Mouse (Mus musculus) heart, postnatal 0 days (tissue): Measurements from ENCODE around the gene Sfswap. TPM values are rescaled to one million over a fixed set of nuclear protein-coding genes. Genes with fewer than 3 reads are reported as not detected.

Experiments used
- ATAC-seq: fragments of 200-750 bp; cut with Nextera tagmentation; 2 replicates; pipeline ENCODE4 v1.8.0; 2017; ENCODE audit warnings: low read depth, moderate number of reproducible peaks, moderate library complexity; ENCODE audit not compliant: insufficient read depth
- DNase-seq: peaks from one replicate; pipeline ENCODE4 v3.0.0-alpha.2; 2016; ENCODE audit warnings: low spot score
- H3K27ac ChIP-seq: fragments of 300-500 bp; sonication (generic); 2 replicates; pipeline ENCODE4 v1.5.1; 2014; ENCODE audit warnings: low read depth, mild to moderate bottlenecking
- H3K27me3 ChIP-seq: fragments of 300-500 bp; sonication (generic); 2 replicates; pipeline ENCODE4 v1.6.1; 2014; ENCODE audit warnings: low read length, mixed read lengths; ENCODE audit not compliant: control insufficient read depth, insufficient read depth
- H3K36me3 ChIP-seq: fragments of 300-500 bp; sonication (generic); replicated peaks from 2 replicates; pipeline ENCODE4 v1.6.1; 2014; ENCODE audit warnings: low read length, mixed read lengths; ENCODE audit not compliant: control insufficient read depth, insufficient read depth
- H3K4me1 ChIP-seq: fragments of 300-500 bp; sonication (generic); 2 replicates; pipeline ENCODE4 v1.6.1; 2014; ENCODE audit warnings: antibody characterized with exemption; ENCODE audit not compliant: control insufficient read depth, insufficient read depth
- H3K4me2 ChIP-seq: fragments of 300-500 bp; sonication (generic); 2 replicates; pipeline ENCODE4 v1.6.1; 2014; ENCODE audit warnings: low read depth, mild to moderate bottlenecking, low read length, moderate library complexity
- H3K4me3 ChIP-seq: fragments of 300-500 bp; sonication (generic); 2 replicates; pipeline ENCODE4 v1.5.1; 2014; ENCODE audit warnings: low read depth, low read length
- H3K9ac ChIP-seq: fragments of 300-500 bp; sonication (generic); replicated peaks from 2 replicates; pipeline ENCODE4 v1.6.1; 2014; ENCODE audit warnings: low read depth, low read length, mixed read lengths
- H3K9me3 ChIP-seq: fragments of 300-500 bp; sonication (generic); replicated peaks from 2 replicates; pipeline ENCODE4 v1.6.1; 2016; ENCODE audit warnings: low read length; ENCODE audit not compliant: control insufficient read depth
- CTCF ChIP-seq: IDR thresholded peaks from 2 replicates; pipeline ENCODE4 v1.5.1; 2016; ENCODE audit warnings: antibody characterized with exemption, control low read depth, low read depth
- EP300 ChIP-seq: IDR thresholded peaks from 2 replicates; pipeline ENCODE4 v1.6.1; 2016; ENCODE audit warnings: antibody characterized with exemption, low read depth
- WGBS: fragments of 180-500 bp; shearing (Covaris S2); extraction: QIAGEN DNeasy Blood & Tissue Kit; methylation state at CpG from one replicate; pipeline ENCODE4 v1.1.7; 2014; 5-methylcytosine and 5-hydroxymethylcytosine counted together
- polyA plus RNA-seq: library from polyadenylated mRNA; unstranded; fragments of >200 nt; fragmentation: Nextera tagmentation; extraction: Ambion mirVana; gene quantifications from 2 replicates; pipeline ENCODE4 v1.2.1, GENCODE M21; 2015
- total RNA-seq: library from RNA; depleted of rRNA; stranded (reverse); fragments of >200 nt; gene quantifications from 2 replicates; pipeline ENCODE4 v1.2.3, GENCODE M21; 2014; ENCODE audit warnings: low replicate concordance

The Sfswap gene
- total and polyA plus RNA-seq, 2 experiments from 2014 or later, result 15.7 to 28.2 TPM

GRCm38 (mm10) chr5:129586471-129586870 is 85.5 kb downstream of the Sfswap start:
- ATAC-seq, result no peak
- 65% methylated on average over 13 of the region's 13 CpGs for WGBS
- no peak for DNase-seq
- H3K9ac ChIP-seq, result no peak overlapping the region
- peak overlapping the region; percentile 100; the same call in 1 of the 2 replicates for H3K4me2 ChIP-seq
- H3K4me1 ChIP-seq, result peaks cover 16% of the 10 kb centered on the region
- H3K36me3 ChIP-seq, result no peaks in the 10 kb centered on the region
- H3K4me3 ChIP-seq, result peak overlapping the region; percentile 83; the same call in 1 of the 2 replicates
- TF ChIP-seq EP300 (no peak), CTCF (no peak)
- peaks cover 66% of the 10 kb centered on the region for H3K27me3 ChIP-seq
- H3K9me3 ChIP-seq, result no peaks in the 10 kb centered on the region
- no peak overlapping the region for H3K27ac ChIP-seq

GRCm38 (mm10) chr5:129590915-129591314 is 89.9 kb downstream of the Sfswap start:
- no peaks in the 10 kb centered on the region for H3K4me1 ChIP-seq
- 12% methylated on average over 11 of the region's 11 CpGs for WGBS
- ATAC-seq (no peak), DNase-seq (no peak)
- no peak overlapping the region for H3K27ac ChIP-seq
- H3K4me2 ChIP-seq, result no peak overlapping the region
- no peak for TF ChIP-seq CTCF
- no peak for TF ChIP-seq EP300
- no peak overlapping the region for H3K9ac ChIP-seq
- H3K4me3 ChIP-seq, result no peak overlapping the region
- peaks cover 30% of the 10 kb centered on the region for H3K27me3 ChIP-seq
- H3K36me3 ChIP-seq, result no peaks in the 10 kb centered on the region
- H3K9me3 ChIP-seq, result no peaks in the 10 kb centered on the region

GRCm38 (mm10) chr5:129594116-129595114 is 93.4 kb downstream of the Sfswap start:
- DNase-seq, result peak; percentile 68
- no peaks in the 10 kb centered on the region for H3K4me1 ChIP-seq
- ATAC-seq, result no peak; the same call in 1 of the 2 replicates
- H3K4me2 ChIP-seq, result no peak overlapping the region
- H3K36me3 ChIP-seq, result no peaks in the 10 kb centered on the region
- TF ChIP-seq EP300, result no peak
- peak; percentile 97 for TF ChIP-seq CTCF
- no peaks in the 10 kb centered on the region for H3K9me3 ChIP-seq
- no peak overlapping the region for H3K9ac ChIP-seq
- WGBS, result 29% methylated on average over 19 of the region's 19 CpGs
- H3K4me3 ChIP-seq, result no peak overlapping the region
- no peak overlapping the region for H3K27ac ChIP-seq
- 0 out of 2 replicates have a peak, but pooled peaks cover 7% of the 10 kb centered on the region for H3K27me3 ChIP-seq

- H3K9me3 ChIP-seq, result no peaks in the 10 kb centered on the region; the same call in 1 of the 2 replicates
- H3K4me2 ChIP-seq, result no peak overlapping the region
- H3K4me1 ChIP-seq, result no peaks in the 10 kb centered on the region
- 46% methylated on average over 16 of the region's 16 CpGs for WGBS
- H3K27me3 ChIP-seq, result no peaks in the 10 kb centered on the region
- ATAC-seq, result no peak
- DNase-seq, result no peak
- no peak overlapping the region for H3K27ac ChIP-seq
- no peak overlapping the region for H3K4me3 ChIP-seq
- no peak overlapping the region for H3K9ac ChIP-seq
- H3K36me3 ChIP-seq, result no peaks in the 10 kb centered on the region
- TF ChIP-seq CTCF (peak; percentile 20; the same call in 1 of the 2 replicates), EP300 (no peak)
Measured at GRCm38 (mm10) chr5:129602071-129602487, 101.1 kb downstream of the Sfswap start.

GRCm38 (mm10) chr5:129607476-129607875 is 106.5 kb downstream of the Sfswap start:
- Histone ChIP-seq H3K4me3 (no peak overlapping the region), H3K9me3 (no peaks in the 10 kb centered on the region), H3K4me1 (no peaks in the 10 kb centered on the region), H3K27me3 (no peaks in the 10 kb centered on the region), H3K9ac (no peak overlapping the region), H3K4me2 (no peak overlapping the region), H3K27ac (no peak overlapping the region), H3K36me3 (no peaks in the 10 kb centered on the region)
- DNase-seq (no peak), ATAC-seq (no peak)
- 77% methylated on average over 8 of the region's 8 CpGs for WGBS
- TF ChIP-seq CTCF (no peak), EP300 (no peak)
